Mouse (Mus musculus) embryonic fibroblast, embryonic 13.5 days (primary cell): ENCODE measurements at regions not wholly inside any gene's neighbourhood (a gene's known extent, or its start where the extent isn't known, plus 50 kb on each side); places are given as distances from the start of the nearest gene placed in this dataset.

Experiments
- CTCF ChIP-seq: IDR thresholded peaks from 2 replicates; pipeline ENCODE4 v1.5.1; 2011; ENCODE audit warnings: mild to moderate bottlenecking, control low read depth, low read length, moderate library complexity, borderline replicate concordance; ENCODE audit not compliant: insufficient read depth
- POLR2A ChIP-seq: IDR thresholded peaks from 2 replicates; pipeline ENCODE4 v1.6.1; 2011; ENCODE audit warnings: low read depth, mild to moderate bottlenecking, control low read depth, low read length, moderate library complexity

GRCm38 (mm10) chr14:17045426-17046132 is 226.6 kb upstream of the Rarb start:
- no peak for TF ChIP-seq CTCF
- no peak for TF ChIP-seq POLR2A
